Mouse (Mus musculus) T-cell, adult 2 months (primary cell): Measurements from ENCODE around the gene Nps.
"Not testable (repeated sequence)": the region's sequence is repeated elsewhere in the genome, so short reads cannot be mapped to it uniquely, and the experiment has no call there.

Source experiments
- DNase-seq: peaks from one replicate; pipeline ENCODE4 v3.0.0; 2022; ENCODE audit warnings: low spot score

Nps gene

GRCm38 (mm10) chr7:135258053-135258753 lies at the start of gene Nps:
Gene Nps (plus strand): TSS chr7:135258703.
- not testable (repeated sequence) for DNase-seq

GRCm38 (mm10) chr7:135208947-135209567 lies 49.4 kb upstream of the Nps start:
- DNase-seq: no peak

GRCm38 (mm10) chr7:135210296-135210695 lies 48.2 kb upstream of the Nps start:
- DNase-seq: no peak

- no peak for DNase-seq
Observed at GRCm38 (mm10) chr7:135210831-135211230, 47.7 kb upstream of the Nps start.

- no peak for DNase-seq
Observed at GRCm38 (mm10) chr7:135212505-135212904, 46.0 kb upstream of the Nps start.

- DNase-seq: no peak
Observed at GRCm38 (mm10) chr7:135221475-135221874, 37.0 kb upstream of the Nps start.

- no peak for DNase-seq
Observed at GRCm38 (mm10) chr7:135226021-135226420, 32.5 kb upstream of the Nps start.

GRCm38 (mm10) chr7:135237152-135237551 lies 21.4 kb upstream of the Nps start:
- no peak for DNase-seq

GRCm38 (mm10) chr7:135239441-135239840 lies 19.1 kb upstream of the Nps start:
- no peak for DNase-seq

GRCm38 (mm10) chr7:135240006-135240405 lies 18.5 kb upstream of the Nps start:
- DNase-seq: no peak

GRCm38 (mm10) chr7:135240636-135241035 lies 17.9 kb upstream of the Nps start:
- no peak for DNase-seq

- no peak for DNase-seq
Observed at GRCm38 (mm10) chr7:135244171-135244880, 14.2 kb upstream of the Nps start.

- DNase-seq: no peak
Observed at GRCm38 (mm10) chr7:135246386-135246785, 12.1 kb upstream of the Nps start.

- no peak for DNase-seq
Observed at GRCm38 (mm10) chr7:135253249-135253648, 5.3 kb upstream of the Nps start.

GRCm38 (mm10) chr7:135254423-135254822 lies 4.1 kb upstream of the Nps start:
- no peak for DNase-seq

GRCm38 (mm10) chr7:135271011-135271410 lies 12.5 kb downstream of the Nps start:
- no peak for DNase-seq

GRCm38 (mm10) chr7:135283212-135283611 lies 24.7 kb downstream of the Nps start:
- no peak for DNase-seq

GRCm38 (mm10) chr7:135289976-135290375 lies 31.5 kb downstream of the Nps start:
- DNase-seq: no peak

GRCm38 (mm10) chr7:135291646-135292236 lies 33.2 kb downstream of the Nps start:
- no peak for DNase-seq

GRCm38 (mm10) chr7:135294498-135294897 lies 36.0 kb downstream of the Nps start:
- no peak for DNase-seq

- DNase-seq: no peak
Observed at GRCm38 (mm10) chr7:135304496-135304895, 46.0 kb downstream of the Nps start.
